Mouse (Mus musculus) ovary, adult 2 months (tissue): ENCODE results near the gene Foxl2. TPM values are rescaled to one million over a fixed set of nuclear protein-coding genes. Genes with fewer than 3 reads are reported as not detected.

Experiments
- polyA plus RNA-seq: library from polyadenylated mRNA; depleted of rRNA; stranded (reverse); fragments of >200 nt; gene quantifications from 2 replicates; pipeline ENCODE4 v1.2.3, GENCODE M21; 2012; rRNA removed

Gene Foxl2
- polyA plus RNA-seq = 29.8 and 31.9 TPM in 2 replicates

GRCm38 (mm10) chr9:98955103-98955715 lies at the start of gene Foxl2:
Gene Foxl2 (plus strand): TSS chr9:98955288.

DNA sequence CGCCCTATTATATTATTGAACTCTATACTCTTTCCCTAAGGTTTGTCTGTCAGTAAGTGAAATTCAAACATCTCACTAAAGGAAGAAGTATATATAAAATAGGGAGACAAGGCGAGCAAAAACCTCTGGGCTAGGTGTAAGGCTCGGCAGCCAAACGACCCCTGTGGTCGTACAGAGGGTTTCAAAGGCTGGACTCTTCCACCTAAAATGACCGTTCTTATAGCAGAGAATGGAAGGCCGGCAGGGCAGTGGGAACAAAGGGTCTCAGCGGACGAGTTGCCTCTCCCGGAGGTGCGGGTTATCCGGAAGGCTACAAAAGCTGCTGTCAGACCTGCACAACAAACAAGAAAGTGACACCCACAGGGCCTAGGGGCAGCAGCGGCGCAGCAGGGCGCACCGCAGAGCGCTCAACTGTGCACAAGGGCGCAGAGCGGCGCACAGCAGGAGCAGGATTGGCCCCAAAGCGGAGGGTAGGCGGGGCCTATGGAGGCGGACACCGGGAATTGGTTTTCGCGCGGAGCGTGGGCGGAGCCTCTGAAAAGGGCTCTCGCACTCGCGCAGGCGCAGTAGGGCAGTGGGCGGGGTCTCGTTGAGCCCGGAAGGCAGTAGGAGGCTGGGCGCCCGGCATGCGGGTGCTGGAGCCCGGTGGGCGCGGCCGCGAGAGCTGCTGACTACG lies 30.9 kb downstream of the Foxl2 start, which contains the start of gene Faim:
Gene Faim (plus strand): TSS at position 574 of the 676 bp plus-strand sequence.

Other genes with a start within 250 kb of the Foxl2 start
- 0.17 and 0.69 TPM in 2 replicates for gene Prr23a1, start 112.8 kb upstream of the Foxl2 start, polyA plus RNA-seq
- gene Prr23a2, start 98.8 kb upstream of the Foxl2 start, polyA plus RNA-seq = 0.61 TPM in 1 of 2 replicates, not detected in the other
- gene Prr23a3, start 90.5 kb upstream of the Foxl2 start, polyA plus RNA-seq = 0.67 and 0.98 TPM in 2 replicates
- 1.3 and 1.9 TPM in 2 replicates for gene 7420426K07Rik, start 52.2 kb upstream of the Foxl2 start, polyA plus RNA-seq
- gene Faim, start 31.1 kb downstream of the Foxl2 start, polyA plus RNA-seq = 2.4 and 4.0 TPM in 2 replicates
- not detected in 2 replicates for gene Gm1123, start 80.4 kb downstream of the Foxl2 start, polyA plus RNA-seq
- 2.2 TPM in 2 replicates for gene Pik3cb, start 185.3 kb downstream of the Foxl2 start, polyA plus RNA-seq